Mouse (Mus musculus): ENCODE results near the gene Naa80. TPM values are rescaled to one million over a fixed set of nuclear protein-coding genes. Genes with fewer than 3 reads are reported as not detected.

Gene Naa80
- total RNA-seq, 2 experiments from 2014 or later = 9.3 to 15.4 TPM

- no peak for ATAC-seq (replicated peaks; ENCODE audit: poor library complexity)
Measured at GRCm38 (mm10) chr9:107631861-107632260, 53.2 kb downstream of the Naa80 start.

DNA sequence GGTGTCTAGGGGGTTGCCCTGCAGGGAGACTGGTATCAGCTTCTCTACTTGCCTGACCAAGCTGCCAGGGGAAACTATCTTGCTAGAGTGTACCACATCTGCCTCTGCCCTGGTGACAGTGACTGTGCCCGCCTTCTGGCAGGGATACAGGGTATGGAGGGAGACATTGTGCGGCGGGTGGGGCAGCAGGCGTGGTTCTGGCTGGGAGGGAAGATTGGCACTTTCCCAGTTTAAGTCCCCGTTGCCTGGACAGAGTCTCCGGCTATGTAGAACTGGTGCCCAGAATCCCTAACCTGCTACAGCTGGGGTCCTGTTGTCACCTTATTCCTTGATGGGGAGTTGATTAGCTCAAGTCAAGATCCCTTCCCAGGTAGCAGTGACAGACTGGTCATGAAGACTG, 53.8 kb downstream of the Naa80 start:
- peak; percentile 56 for ATAC-seq (replicated peaks; ENCODE audit: poor library complexity)

DNA sequence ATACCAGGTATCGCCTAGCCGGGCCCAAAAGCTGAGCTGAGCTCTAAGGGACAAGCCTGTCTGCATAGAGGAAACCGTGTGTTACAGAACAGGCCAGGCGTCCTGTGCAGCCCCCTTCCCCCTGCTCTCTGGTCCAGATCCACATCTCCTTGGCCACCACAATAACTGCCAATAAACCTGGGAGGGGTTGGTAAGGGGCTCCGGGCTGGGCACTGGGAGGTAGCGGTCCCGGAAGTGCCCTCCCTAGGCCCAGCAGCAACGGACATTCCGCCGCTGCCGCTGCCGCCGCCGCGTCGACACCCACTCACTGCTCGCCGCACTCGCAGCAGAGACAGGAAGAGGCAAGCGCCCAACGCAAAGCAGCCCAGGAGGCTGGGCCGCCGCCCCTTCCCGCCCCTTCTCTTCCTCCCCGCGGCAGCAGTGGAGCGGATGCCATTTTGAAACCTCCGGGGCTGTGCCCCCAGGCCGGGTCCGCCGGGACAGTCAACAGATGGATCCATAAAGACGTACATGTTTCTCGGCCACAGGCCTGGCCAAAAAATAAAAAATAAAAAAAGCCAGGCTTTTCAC, 54.5 kb downstream of the Naa80 start:
- ATAC-seq (replicated peaks; ENCODE audit: poor library complexity) = peak; percentile 56

Other genes starting within 250 kb of the Naa80 start
- gene Hemk1, start 240.5 kb upstream of the Naa80 start, total RNA-seq (2015) = 14.5 and 20.2 TPM in 2 replicates
- gene Hemk1, start 240.5 kb upstream of the Naa80 start, total RNA-seq (2017) = 12.0 and 14.0 TPM in 2 replicates
- gene 6430571L13Rik, start 238.3 kb upstream of the Naa80 start, total RNA-seq (2015) = 0.07 TPM in 1 of 2 replicates, not detected in the other
- 0.08 and 0.17 TPM in 2 replicates for gene 6430571L13Rik, start 238.3 kb upstream of the Naa80 start, total RNA-seq (2017)
- 0.42 and 1.5 TPM in 2 replicates for gene Cacna2d2, start 179.3 kb upstream of the Naa80 start, total RNA-seq (2015)
- gene Cacna2d2, start 179.3 kb upstream of the Naa80 start, total RNA-seq (2017) = 0.30 and 0.37 TPM in 2 replicates
- gene Tmem115, start 44.9 kb upstream of the Naa80 start, total RNA-seq (2015) = 9.9 and 12.3 TPM in 2 replicates
- gene Tmem115, start 44.9 kb upstream of the Naa80 start, total RNA-seq (2017) = 14.5 and 19.9 TPM in 2 replicates
- gene Cyb561d2, start 36.7 kb upstream of the Naa80 start, total RNA-seq (2015) = 19.3 and 22.8 TPM in 2 replicates
- 12.2 and 16.3 TPM in 2 replicates for gene Cyb561d2, start 36.7 kb upstream of the Naa80 start, total RNA-seq (2017)
- gene Nprl2, start 36.7 kb upstream of the Naa80 start, total RNA-seq (2015) = 9.2 and 14.3 TPM in 2 replicates
- 10.7 and 13.0 TPM in 2 replicates for gene Nprl2, start 36.7 kb upstream of the Naa80 start, total RNA-seq (2017)
- gene Zmynd10, start 31.6 kb upstream of the Naa80 start, total RNA-seq (2015) = 0.12 TPM in 1 of 2 replicates, not detected in the other
- gene Zmynd10, start 31.6 kb upstream of the Naa80 start, total RNA-seq (2017) = 0.33 and 0.37 TPM in 2 replicates
- 27.3 and 27.4 TPM in 2 replicates for gene Rassf1, start 27.3 kb upstream of the Naa80 start, total RNA-seq (2015)
- 35.4 and 38.8 TPM in 2 replicates for gene Rassf1, start 27.3 kb upstream of the Naa80 start, total RNA-seq (2017)
- gene Tusc2, start 15.6 kb upstream of the Naa80 start, total RNA-seq (2015) = 16.7 and 17.1 TPM in 2 replicates
- 15.2 and 15.3 TPM in 2 replicates for gene Tusc2, start 15.6 kb upstream of the Naa80 start, total RNA-seq (2017)
- gene Hyal2, start 10.9 kb upstream of the Naa80 start, total RNA-seq (2015) = 6.6 and 7.3 TPM in 2 replicates
- 2.8 and 4.1 TPM in 2 replicates for gene Hyal2, start 10.9 kb upstream of the Naa80 start, total RNA-seq (2017)
- gene Hyal1, start 2.0 kb upstream of the Naa80 start, total RNA-seq (2015) = 0.44 and 0.54 TPM in 2 replicates
- 0.54 and 1.1 TPM in 2 replicates for gene Hyal1, start 2.0 kb upstream of the Naa80 start, total RNA-seq (2017)
- 1.4 and 1.7 TPM in 2 replicates for gene Hyal3, start 1.9 kb downstream of the Naa80 start, total RNA-seq (2015)
- gene Hyal3, start 1.9 kb downstream of the Naa80 start, total RNA-seq (2017) = 0.58 TPM in 1 of 2 replicates, not detected in the other
- gene Ifrd2, start 8.8 kb downstream of the Naa80 start, total RNA-seq (2015) = 68.0 and 93.4 TPM in 2 replicates
- 31.5 and 72.4 TPM in 2 replicates for gene Ifrd2, start 8.8 kb downstream of the Naa80 start, total RNA-seq (2017)
- not detected in 2 replicates for gene Sema3b, start 30.3 kb downstream of the Naa80 start, total RNA-seq (2015)
- not detected in 2 replicates for gene Sema3b, start 30.3 kb downstream of the Naa80 start, total RNA-seq (2017)
- gene Gnai2, start 56.5 kb downstream of the Naa80 start, total RNA-seq (2015) = 333 and 362 TPM in 2 replicates
- 423 and 432 TPM in 2 replicates for gene Gnai2, start 56.5 kb downstream of the Naa80 start, total RNA-seq (2017)
- not detected in 2 replicates for gene Slc38a3, start 90.6 kb downstream of the Naa80 start, total RNA-seq (2015)
- gene Slc38a3, start 90.6 kb downstream of the Naa80 start, total RNA-seq (2017) = not detected in 2 replicates
- gene Gnat1, start 100.8 kb downstream of the Naa80 start, total RNA-seq (2015) = 0.12 TPM in 1 of 2 replicates, not detected in the other
- not detected in 2 replicates for gene Gnat1, start 100.8 kb downstream of the Naa80 start, total RNA-seq (2017)
- gene Sema3f, start 131.6 kb downstream of the Naa80 start, total RNA-seq (2015) = not detected in 2 replicates
- 1.00 TPM in 1 of 2 replicates, not detected in the other for gene Sema3f, start 131.6 kb downstream of the Naa80 start, total RNA-seq (2017)
- 110 and 146 TPM in 2 replicates for gene Rbm5, start 192.1 kb downstream of the Naa80 start, total RNA-seq (2015)
- 142 and 235 TPM in 2 replicates for gene Rbm5, start 192.1 kb downstream of the Naa80 start, total RNA-seq (2017)

All from megakaryocyte progenitor cell, adult 5-6 weeks (primary cell).